Mouse (Mus musculus) c-Kit-negative CD71-positive TER-119-positive erythroid progenitor cells, embryonic 14.5 days (primary cell): ENCODE data around the gene Pnkp.

ENCODE experiments used
- DNase-seq: peaks from one replicate; pipeline ENCODE4 v3.0.0-alpha.2; 2013; ENCODE audit warnings: low read depth, low spot score

Gene Pnkp

GRCm38 (mm10) chr7:44852259-44853027 lies 4.5 kb upstream of the Pnkp start:
- DNase-seq = no peak

- no peak for DNase-seq
These were observed 3.9 kb upstream of the Pnkp start for GRCm38 (mm10) chr7:44853065-44853464.

DNA sequence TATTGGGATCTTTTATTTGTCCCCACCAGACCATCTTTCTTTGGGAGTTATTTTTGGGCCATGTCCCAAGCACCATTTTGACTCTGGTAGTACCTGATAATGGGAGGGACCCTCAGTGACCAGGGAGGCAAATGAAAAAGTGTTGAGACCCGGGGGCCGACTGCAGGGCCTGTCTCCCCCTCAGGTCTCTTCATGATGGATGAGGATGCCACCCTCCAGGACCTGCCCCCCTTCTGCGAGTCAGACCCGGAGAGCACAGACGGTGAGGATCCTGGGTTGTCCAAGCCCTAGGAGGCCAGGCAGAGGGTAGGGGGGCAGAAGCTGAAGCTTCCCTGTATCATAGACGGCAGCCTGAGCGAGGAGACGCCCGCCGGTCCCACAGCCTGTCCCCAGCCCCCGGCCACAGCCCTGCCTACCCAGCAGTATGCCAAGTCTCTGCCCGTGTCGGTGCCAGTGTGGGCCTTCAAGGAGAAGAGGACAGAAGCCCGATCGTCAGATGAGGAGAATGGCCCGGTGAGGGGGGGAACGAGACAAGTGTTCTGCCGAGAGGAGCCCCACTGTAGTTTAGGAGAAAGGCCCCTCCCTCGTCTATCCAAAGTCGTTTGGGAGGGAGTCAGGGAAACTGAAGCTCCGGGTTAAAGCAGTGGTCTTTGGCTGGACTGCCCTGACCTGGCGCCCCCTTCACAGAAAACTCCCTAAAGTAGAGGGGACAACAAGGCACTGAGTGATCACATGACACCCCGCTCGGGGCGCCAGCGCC lies 3.2 kb upstream of the Pnkp start:
- no peak for DNase-seq

DNA sequence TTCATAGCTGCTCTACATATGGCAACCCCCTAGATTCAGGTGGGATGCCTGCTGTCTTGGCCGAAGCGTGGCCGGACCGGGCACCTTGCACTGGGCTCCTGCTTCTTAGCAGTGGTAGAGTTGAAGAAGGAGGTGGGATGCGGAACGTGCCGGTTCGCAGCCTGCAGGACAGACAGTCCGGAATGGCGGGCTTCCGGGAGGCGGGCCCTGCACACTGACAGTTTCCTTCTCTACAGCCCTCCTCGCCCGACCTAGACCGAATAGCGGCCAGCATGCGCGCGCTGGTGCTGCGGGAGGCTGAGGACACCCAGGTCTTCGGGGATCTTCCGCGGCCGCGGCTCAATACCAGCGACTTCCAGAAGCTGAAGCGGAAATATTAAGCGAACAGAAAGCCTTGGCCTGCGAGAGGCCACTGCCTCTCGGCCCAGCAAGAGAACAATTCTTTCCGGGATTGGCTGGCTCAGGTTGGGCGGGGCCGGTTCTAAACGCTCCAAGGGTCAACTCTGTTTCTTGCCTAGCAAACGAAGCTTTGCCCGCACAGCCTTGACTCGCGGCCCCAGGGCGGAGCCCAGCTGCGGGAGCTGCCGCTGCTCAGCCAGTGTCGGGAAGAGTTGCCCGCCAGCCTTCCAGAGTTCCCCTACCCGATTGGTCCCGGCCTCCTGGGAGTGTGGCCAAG lies 2.4 kb upstream of the Pnkp start:
- DNase-seq = peak; percentile 79

- no peak for DNase-seq
These were observed 1.9 kb upstream of the Pnkp start for GRCm38 (mm10) chr7:44855036-44855435.

GRCm38 (mm10) chr7:44856265-44856916 lies 548 bp upstream of the Pnkp start:
- DNase-seq = peak; percentile 24

DNA sequence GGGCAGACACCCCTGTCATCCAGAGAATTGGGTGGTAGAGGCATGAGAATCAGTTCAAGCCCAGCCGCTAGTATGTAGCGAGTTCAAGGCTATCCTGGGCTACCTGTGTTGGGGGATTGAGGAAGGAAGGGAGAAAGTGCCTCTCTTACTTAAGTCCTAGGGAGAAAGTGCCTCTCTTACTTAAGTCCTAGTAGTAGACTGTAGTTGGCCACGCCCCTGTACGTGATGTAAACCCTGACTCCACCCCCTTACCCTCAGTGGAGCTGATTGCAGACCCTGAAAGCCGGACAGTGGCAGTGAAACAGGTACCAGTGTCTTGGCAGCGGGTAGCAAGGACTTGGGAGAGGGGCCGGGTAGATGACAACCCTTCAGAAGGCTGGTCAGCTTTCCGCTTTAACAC lies 966 bp downstream of the Pnkp start:
- DNase-seq = peak; percentile 77

DNA sequence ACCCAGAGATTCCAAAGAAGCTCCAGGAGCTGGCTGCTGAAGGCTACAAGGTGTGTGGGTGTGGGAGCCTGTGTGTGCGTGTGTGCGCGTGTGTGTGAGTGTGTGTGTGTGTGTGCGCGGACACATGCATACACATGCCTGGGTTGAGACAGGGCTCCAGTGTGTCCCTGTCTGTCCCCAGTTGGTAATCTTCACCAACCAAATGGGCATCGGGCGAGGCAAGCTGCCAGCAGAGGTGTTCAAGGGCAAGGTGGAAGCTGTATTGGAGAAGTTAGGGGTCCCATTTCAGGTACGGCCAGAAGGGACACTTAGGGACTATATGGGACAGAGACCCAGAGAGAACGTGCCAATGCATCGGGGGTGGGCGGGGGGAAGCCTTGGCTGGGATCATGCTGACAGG lies 3.0 kb downstream of the Pnkp start:
- DNase-seq = no peak

DNA sequence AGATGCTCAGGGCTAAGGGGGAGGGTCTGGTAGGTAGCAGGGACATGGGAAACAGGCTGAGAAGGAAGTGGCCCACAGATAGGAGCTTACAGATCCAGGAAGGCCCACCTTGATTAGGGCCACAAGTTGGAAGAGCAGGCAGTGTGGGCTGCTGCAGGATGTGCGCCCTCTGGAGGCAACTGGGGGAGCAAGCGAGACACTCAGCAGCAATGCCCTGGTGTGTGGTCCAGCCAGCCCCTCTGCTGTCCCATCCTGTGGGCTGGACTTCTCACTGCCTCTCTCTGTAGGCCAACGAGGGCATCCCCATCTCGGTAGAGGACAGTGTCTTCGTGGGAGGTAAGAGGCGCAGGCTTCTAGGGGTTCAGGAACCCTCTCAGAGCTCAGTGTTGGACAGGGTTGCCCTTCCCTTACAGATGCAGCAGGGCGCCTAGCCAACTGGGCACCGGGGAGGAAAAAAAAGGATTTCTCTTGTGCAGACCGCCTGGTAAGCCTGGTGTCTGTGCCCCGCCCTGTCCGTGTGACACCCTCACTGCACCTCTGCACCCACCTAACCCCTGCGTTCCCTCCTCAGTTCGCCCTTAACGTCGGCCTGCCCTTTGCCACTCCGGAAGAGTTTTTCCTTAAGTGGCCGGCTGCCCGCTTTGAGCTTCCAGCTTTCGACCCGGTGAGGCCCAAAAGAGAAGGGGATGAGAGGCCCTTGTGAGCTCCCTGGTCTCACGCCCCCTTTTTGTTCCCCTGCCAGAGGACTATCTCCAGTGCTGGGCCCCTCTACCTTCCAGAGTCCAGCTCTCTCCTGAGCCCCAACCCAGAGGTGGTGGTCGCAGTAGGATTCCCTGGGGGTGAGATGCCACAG lies 3.9 kb downstream of the Pnkp start:
- peak; percentile 41 for DNase-seq

- no peak for DNase-seq
These were observed 4.5 kb downstream of the Pnkp start for GRCm38 (mm10) chr7:44861429-44861816.

GRCm38 (mm10) chr7:44862434-44862833 lies 5.5 kb downstream of the Pnkp start:
- DNase-seq = no peak

DNA sequence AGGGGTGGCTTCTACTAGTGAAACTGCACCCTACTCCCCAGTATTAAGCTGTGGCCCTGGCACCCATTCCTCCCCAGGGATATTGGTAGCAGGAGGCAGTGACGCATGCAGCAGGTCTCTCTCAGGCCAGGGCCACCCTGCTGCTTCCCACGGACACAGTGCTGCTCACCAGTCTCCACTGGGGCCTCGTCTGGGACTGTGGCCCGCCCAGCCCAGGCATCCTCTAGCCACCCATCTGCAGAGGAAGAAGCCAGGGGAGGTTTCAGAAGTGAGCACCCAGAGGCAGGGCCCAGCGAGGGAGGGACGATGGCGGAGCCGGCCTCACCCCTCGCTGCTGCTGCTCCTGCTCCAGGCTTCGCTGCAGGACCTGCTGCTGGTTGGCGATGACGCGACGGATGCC lies 6.3 kb downstream of the Pnkp start:
- DNase-seq = no peak

DNA sequence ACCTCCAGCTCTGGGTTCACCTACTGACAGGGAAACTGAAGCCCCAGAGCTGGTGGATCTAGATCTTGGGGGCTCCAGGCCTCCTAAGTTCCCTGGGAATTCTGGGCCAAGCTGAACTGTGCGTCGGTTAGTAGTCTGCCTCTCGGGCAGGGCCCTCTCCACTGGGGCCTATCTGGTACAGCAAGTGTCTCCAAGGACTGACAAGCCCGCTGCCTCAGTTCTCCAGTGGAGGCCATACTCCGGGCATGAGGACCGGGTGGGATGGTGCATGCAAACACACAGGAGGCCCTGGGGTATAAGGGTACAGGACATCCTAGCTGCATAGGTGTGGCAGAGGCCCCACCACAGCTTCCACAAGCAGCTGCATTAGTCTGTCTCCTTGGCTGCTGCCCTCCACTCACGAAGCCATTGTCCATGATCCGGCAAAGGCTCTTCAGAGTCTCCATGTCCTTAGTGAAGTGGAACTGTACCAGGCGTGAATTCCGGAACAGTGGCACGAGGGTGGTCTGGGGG lies 7.1 kb downstream of the Pnkp start:
- DNase-seq = no peak

DNA sequence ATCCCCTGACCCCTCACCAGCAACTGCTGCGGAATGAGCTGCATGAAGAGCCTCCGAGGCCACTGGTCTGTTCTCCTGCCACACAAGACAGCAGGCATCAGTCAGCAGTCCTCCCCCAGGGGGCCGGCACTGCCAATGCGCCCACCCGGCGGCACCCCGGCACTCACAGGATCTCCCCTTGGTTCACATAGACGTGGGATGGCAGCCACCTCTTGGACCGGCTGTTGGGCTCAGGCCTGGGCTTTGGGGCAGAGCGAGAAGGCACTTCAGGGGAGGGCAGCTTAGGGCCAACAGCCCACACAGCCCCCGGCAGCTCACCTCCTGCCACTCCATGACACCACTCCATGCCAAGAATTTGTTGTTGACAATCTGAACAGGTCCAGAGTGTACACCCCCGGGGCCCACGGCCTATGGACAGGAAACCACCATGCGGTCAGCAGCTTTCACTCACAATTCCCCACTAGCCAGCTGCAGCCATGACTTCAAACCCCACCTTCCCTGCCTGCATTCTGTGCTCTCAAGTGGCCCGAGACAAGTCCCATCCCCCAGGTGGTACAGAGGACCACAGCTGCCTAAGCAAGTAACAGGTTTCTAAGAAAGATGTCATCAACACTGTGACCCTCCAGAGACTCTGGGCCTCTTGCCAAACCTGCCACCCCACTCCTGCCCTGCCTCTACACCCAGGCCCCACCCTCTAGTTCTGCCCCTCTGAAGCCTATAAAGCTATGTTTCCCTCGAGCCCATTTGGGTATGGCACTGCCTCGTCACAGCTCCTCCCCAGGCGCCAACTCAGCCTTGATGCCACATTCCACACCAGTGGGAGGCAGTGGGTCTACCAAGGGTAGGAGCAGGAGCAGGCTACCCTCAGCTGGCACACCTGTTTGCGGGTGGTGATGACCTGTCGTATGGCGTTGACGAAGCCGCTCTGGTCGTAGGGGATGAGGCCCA lies 7.9 kb downstream of the Pnkp start:
- no peak for DNase-seq

GRCm38 (mm10) chr7:44866276-44867009 lies 9.5 kb downstream of the Pnkp start:
- DNase-seq = no peak

- no peak for DNase-seq
These were observed 10.2 kb downstream of the Pnkp start for GRCm38 (mm10) chr7:44867010-44867702.

DNA sequence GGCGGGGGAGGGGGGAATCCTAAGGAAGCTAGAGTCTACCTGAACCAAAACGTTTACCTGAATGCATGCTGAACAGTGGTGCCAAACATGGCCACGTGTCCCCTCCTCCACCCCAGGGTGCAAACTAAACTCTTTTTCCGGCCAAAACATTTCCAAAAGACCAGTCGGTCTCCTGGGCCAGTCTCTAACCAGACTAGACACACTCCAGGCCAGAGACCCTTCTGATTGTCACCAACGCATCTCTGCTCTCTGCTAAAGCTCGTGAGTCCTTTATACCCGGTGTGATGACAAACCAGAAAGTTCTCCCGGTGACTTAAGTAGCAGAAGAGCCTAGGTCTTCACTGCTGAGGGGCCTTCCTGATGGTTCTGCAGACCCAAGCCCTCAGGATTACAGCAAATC lies 10.9 kb downstream of the Pnkp start:
- no peak for DNase-seq

GRCm38 (mm10) chr7:44868465-44868864 lies 11.5 kb downstream of the Pnkp start:
- DNase-seq = no peak
